Mouse (Mus musculus) Patski (cell line): ENCODE results near the gene Cygb. TPM values are rescaled to one million over a fixed set of nuclear protein-coding genes. Genes with fewer than 3 reads are reported as not detected.
"Not testable (repeated sequence)": the region's sequence is repeated elsewhere in the genome, so short reads cannot be mapped to it uniquely, and the experiment has no call there.

Source experiments
- ATAC-seq: fragments of 100-300 bp; one replicate; pipeline ENCODE4 v1.8.0; 2021
- CTCF ChIA-PET: fragments of 350-600 bp; sonication (Branson Sonifier 250); formaldehyde crosslinking; loops from one replicate; lab custom pipeline; 2022; ENCODE audit warnings: inconsistent platforms; lab: Charles Lee
- POLR2A ChIA-PET: fragments of 350-600 bp; sonication (Branson Sonifier 250); formaldehyde crosslinking; loops from one replicate; lab custom pipeline; 2022; ENCODE audit warnings: antibody characterized with exemption, inconsistent platforms; lab: Charles Lee
- DNase-seq: peaks from one replicate; pipeline ENCODE4 v3.0.0-alpha.2; 2011; ENCODE audit warnings: low read depth, low spot score
- H3K27me3 ChIP-seq: fragments of 371-371 bp; one replicate; pipeline ENCODE4 v1.5.1; 2021
- CTCF ChIP-seq: fragments of 100-300 bp; IDR thresholded peaks from one replicate; pipeline ENCODE4 v1.5.1; 2021
- in situ Hi-C: fragments of 300-500 bp; cut with MboI; formaldehyde crosslinking; loops from 3 replicates; pipeline ENCODE4 v1.11.1; 2018; ENCODE audit warnings: low pct_unique_long_range_greater_than_20kb, mixed read lengths
- polyA plus RNA-seq: library from polyadenylated mRNA; unstranded; gene quantifications from one replicate; pipeline ENCODE4 v1.2.3, GENCODE M21; 2021

Gene Cygb
- polyA plus RNA-seq, 1 experiment from 2014 or later: 0.24 TPM

DNA sequence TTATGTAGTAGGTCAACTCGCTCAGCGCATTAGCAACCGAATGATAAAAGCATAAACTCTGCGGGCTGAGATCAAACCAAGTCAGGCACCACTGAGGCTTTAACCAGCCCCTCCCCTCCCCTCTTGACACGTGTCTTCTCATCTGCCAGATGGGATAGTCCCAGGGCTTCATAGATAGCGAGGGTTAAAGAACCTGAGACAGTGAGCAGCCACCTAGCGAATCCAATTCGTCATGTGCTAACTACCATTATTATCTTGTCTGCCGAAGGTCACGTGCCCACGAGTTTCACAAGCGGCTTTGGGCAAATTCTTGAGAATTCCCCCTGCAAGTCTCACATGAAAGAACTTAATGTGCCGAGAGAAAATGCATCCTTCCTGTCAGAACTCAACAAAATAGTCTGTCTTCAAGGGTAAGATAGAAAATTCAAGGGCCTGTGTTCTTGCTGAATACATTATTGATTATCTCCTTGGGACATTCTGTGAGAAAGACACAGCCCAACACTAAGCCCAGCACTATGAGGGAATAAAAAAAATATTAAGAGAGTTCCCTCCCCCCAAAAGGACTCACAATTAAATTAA is 15.8 kb upstream of the Cygb start:
- TF ChIP-seq CTCF: no peak
- no peak for ATAC-seq
- ChIA-PET CTCF (interaction anchor here (0.9 to 4.4 kb wide), 4 partner anchors 12 to 138 kb away, joined by 3 to 55 read pairs (median 10); partner anchors contain the start of gene Cygb), POLR2A (interaction anchor here (0.6 to 1.5 kb wide), 2 partner anchors 47 to 172 kb away, joined by 4 read pairs; no protein-coding TSS in a partner anchor)
- in situ Hi-C loops: no loop called here
- no peak for DNase-seq
- H3K27me3 ChIP-seq: no peaks in the 10 kb centered on the region

DNA sequence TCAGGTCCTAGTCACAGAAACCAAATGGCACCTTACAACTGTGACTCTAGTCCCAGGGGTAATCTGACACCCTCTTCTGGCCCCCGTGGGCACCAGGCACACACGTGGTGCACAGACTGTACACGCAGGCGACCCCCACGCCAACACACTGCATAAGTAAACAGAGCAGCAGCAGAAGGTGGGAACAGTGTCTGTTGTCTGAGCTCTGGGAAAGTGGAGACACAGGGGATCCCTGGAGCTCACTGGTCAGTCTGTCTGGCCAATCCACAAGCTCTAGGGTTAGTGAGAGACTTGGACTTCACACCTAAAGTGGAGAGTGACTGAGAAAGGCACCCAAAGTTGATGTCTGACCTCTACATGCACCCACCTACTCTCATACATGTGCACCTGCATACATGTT is 15.2 kb upstream of the Cygb start:
- ATAC-seq (no peak), DNase-seq (no peak)
- in situ Hi-C loops: no loop called here
- H3K27me3 ChIP-seq: no peaks in the 10 kb centered on the region
- POLR2A ChIA-PET: interaction anchor here (0.6 to 1.2 kb wide), 3 partner anchors 26 to 172 kb away, joined by 3 to 4 read pairs (median 4); no protein-coding TSS in a partner anchor
- CTCF ChIA-PET: interaction anchor here (0.9 to 4.4 kb wide), 5 partner anchors 12 to 139 kb away, joined by 3 to 55 read pairs (median 10); partner anchors contain the start of gene Cygb
- TF ChIP-seq CTCF: no peak

DNA sequence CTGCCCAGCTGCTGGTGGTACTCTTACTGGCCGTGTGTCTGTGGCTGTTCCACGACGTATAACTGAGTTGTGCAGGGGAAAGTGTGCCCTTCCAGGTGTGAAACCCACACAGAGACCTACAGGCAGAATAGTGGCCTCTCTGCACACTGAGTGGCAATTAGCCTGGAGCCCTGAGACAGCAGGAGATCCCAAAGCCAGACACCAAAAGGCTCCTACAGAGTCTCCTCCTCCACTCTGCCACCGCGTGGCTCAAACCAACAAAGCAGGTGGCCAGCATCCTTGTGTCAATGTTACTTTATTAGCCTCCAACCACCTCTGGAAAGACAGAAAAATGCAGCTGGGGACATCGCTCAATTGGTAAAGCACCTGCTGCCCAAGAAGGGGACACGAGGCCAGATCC is 14.7 kb upstream of the Cygb start:
- CTCF ChIA-PET: interaction anchor here (0.9 to 4.4 kb wide), 4 partner anchors 11 to 139 kb away, joined by 3 to 55 read pairs (median 7); partner anchors contain the start of gene Cygb
- no peak for ATAC-seq
- TF ChIP-seq CTCF: no peak

DNA sequence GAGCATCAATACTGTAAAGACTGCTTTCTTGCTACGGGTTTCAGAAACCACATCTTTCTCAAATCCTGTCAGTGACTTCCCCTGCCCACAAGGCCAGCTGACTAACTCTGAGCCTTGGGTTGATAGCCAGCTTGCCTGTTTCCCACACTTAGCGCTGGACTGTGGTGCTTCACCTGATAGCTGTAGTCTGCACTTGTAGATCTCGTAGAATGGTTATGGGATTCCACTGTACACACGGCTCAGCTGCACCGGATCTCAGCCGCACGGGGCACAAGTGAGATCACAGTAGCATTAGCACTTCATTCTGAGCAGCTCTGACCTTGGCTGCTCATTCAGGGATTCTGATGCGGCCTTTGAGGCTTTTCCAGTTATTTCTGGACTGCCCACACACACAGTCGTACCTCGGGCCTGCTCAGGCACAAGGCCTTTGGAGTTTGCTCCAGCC is 14.3 kb upstream of the Cygb start:
- ChIA-PET POLR2A (interaction anchor here (1.2 kb wide), 1 partner anchor 25 kb away, joined by 4 read pairs; no protein-coding TSS in a partner anchor), CTCF (interaction anchor here (1.3 to 2.2 kb wide), 2 partner anchors 24 to 28 kb away, joined by 4 to 10 read pairs; no protein-coding TSS in a partner anchor)
- no peaks in the 10 kb centered on the region for H3K27me3 ChIP-seq
- no peak for ATAC-seq
- no peak for DNase-seq
- in situ Hi-C loops: no loop called here
- no peak for TF ChIP-seq CTCF

More for the DNA sequence above, 14.7 kb upstream of the Cygb start:
- no peak for DNase-seq
- no peaks in the 10 kb centered on the region for H3K27me3 ChIP-seq
- POLR2A ChIA-PET: interaction anchor here (0.6 to 1.2 kb wide), 2 partner anchors 25 to 50 kb away, joined by 3 to 4 read pairs; no protein-coding TSS in a partner anchor
- in situ Hi-C loops: no loop called here

DNA sequence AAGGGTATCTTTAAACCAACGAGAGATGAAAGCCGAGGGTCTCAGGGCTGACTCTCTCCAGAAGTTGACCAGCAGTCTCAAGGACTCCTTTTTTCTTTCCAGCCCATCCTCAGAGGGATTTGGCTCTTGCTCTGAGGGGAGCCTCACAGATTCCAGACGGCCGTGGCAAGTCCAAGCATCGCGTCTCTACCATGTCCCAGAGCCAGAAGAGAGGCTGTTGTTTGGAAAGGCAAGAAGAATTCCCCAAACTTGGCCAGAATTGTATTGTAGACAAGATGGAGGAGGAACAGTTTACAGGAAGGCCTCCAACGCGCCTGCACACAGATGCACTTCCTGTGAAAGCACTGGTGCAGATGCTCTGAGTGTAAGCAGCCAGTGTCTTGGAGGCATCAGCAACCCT is 13.8 kb upstream of the Cygb start:
- in situ Hi-C loops: no loop called here
- no peaks in the 10 kb centered on the region for H3K27me3 ChIP-seq
- TF ChIP-seq CTCF: no peak
- POLR2A ChIA-PET: interaction anchor here (1.2 kb wide), 1 partner anchor 24 kb away, joined by 4 read pairs; no protein-coding TSS in a partner anchor
- DNase-seq (no peak), ATAC-seq (no peak)
- CTCF ChIA-PET: interaction anchor here (2.2 kb wide), 1 partner anchor 24 kb away, joined by 10 read pairs; no protein-coding TSS in a partner anchor

DNA sequence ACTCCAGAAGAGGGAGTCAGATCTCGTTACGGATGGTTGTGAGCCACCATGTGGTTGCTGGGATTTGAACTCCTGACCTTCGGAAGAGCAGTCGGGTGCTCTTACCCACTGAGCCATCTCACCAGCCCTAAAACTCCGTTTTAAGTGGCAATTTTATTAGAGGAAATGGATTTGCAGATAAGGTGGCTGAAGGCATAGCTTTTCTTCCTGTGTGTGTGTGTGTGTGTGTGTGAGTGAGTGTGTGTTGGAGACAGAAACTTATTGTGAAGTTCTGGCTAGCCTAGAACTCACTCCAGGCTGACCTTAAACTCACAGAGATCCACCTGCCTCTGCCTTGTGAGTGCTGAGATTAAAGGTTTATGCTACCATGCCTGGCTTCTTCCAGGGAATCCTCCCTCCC is 12.9 kb upstream of the Cygb start:
- in situ Hi-C loops, H3K27me3 ChIP-seq, ATAC-seq, DNase-seq, CTCF ChIA-PET: not testable (repeated sequence)
- POLR2A ChIA-PET: interaction anchor here (1.1 kb wide), 1 partner anchor 24 kb away, joined by 3 read pairs; no protein-coding TSS in a partner anchor

DNA sequence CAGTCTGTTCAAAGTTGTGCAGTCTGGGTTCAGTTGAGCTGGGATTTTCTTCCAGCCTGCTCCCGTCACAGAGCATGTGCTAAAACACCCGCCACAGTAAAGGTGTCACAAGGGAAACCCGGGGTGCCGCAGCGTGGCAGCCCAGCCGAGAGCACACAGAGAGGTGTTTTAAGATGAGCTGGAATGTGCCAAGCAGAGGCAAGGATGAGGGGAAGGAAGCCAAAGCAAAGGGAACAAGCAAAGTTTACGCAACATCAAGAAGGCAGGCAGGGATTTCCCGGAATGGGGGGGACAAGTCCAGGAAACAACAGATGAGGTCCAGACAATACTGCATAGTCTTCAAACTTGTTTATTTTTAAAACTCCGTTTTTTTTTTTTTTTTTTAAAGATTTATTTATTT is 12.5 kb upstream of the Cygb start:
- DNase-seq (no peak), ATAC-seq (no peak)
- in situ Hi-C loops: no loop called here
- POLR2A ChIA-PET: interaction anchor here (1.1 kb wide), 1 partner anchor 23 kb away, joined by 3 read pairs; no protein-coding TSS in a partner anchor
- no peak for TF ChIP-seq CTCF
- CTCF ChIA-PET: no interaction called here
- H3K27me3 ChIP-seq: no peaks in the 10 kb centered on the region

DNA sequence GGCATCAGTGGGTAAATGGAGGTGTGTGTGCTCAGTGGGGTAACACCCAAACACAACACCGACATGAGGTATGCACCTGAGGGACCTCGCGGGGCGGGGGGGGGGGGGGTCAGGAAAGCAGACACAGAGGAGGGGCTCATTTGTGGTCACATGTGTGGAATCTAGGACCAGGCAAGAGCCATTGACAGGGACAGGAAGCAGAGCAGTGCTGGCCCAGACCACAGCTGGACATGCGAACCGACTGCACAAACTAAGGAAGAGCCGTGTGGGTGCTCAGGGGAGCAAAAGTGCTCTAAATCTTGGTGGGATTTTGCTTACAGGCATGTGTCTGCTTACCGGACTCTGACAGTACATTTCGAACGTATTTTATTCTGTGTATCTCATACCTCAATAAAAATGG is 11.2 kb upstream of the Cygb start:
- ChIA-PET CTCF (interaction anchor here (0.9 kb wide), 1 partner anchor 22 kb away, joined by 4 read pairs; no protein-coding TSS in a partner anchor), POLR2A (no interaction called here)
- DNase-seq (no peak), ATAC-seq (no peak)
- no peaks in the 10 kb centered on the region for H3K27me3 ChIP-seq
- no peak for TF ChIP-seq CTCF
- in situ Hi-C loops: no loop called here

DNA sequence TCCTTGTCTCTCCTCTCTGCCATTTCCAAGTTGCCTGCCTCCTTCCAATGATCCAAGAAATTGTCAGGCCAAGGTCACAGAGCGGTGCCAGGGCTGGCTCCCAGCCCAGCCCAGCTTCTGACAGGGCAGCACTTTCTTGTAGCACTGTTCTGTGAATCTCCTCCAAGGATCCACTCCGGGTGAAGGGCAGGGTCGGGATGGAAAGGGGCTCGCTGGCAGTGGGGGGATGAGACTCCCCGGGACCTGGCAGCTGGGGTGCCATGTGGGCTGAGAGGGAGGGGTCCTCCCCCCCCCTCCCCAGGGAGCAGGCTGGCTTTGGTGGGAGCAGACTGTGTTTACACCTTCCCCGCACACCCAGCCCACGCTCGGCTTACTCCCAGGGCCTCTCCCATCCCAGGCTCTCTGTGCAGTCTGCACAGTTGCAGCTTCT is 7.8 kb upstream of the Cygb start:
- DNase-seq (no peak), ATAC-seq (no peak)
- CTCF ChIA-PET: interaction anchor here (3.0 to 8.2 kb wide), 2 partner anchors 9 to 19 kb away, joined by 11 to 55 read pairs; no protein-coding TSS in a partner anchor
- no peak for TF ChIP-seq CTCF
- in situ Hi-C loops: no loop called here
- no peaks in the 10 kb centered on the region for H3K27me3 ChIP-seq
- POLR2A ChIA-PET: no interaction called here

DNA sequence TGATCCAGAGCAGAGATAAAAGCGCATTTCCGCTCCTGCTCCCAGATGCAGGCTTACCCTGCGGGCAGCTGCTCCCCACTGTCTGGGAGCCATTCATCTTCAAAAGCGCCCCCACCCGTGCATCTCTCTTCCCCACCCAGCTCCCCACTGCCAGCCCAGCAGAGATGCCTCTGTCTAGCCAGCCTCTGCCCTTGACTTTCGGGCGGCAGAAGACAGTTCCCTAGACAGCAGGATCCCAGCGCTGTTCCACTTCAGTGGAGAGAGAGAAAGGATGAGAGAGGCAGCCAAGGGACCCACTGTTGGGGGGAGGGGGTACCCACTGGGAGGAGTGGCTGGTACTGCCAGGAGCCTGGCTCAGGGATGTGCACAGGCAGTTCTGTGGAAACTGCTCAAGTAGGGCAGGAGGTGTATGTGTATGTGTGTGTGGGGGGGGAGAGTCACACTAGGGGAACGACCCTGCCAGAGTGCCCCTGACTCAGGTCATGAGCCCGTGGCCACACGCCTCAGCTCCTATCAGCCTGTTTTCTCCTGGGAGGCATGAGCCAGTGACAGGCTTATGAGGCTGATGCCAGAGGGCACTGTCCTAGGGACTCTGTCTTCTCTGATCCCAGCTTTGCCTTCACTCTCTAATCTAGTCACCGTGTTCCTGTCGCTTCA is 7.3 kb upstream of the Cygb start:
- ATAC-seq (no peak), DNase-seq (no peak)
- no peaks in the 10 kb centered on the region for H3K27me3 ChIP-seq
- in situ Hi-C loops: no loop called here
- POLR2A ChIA-PET: no interaction called here
- TF ChIP-seq CTCF: no peak
- CTCF ChIA-PET: interaction anchor here (3.0 to 8.2 kb wide), 2 partner anchors 10 to 18 kb away, joined by 11 to 55 read pairs; no protein-coding TSS in a partner anchor
